Mouse (Mus musculus) cerebellum, adult 11 months (tissue): ENCODE results near the gene Ptbp1.
"Not testable (repeated sequence)": the region's sequence is repeated elsewhere in the genome, so short reads cannot be mapped to it uniquely, and the experiment has no call there.

Experiments
- DNase-seq: peaks from one replicate; pipeline ENCODE4 v3.0.0; 2022

The Ptbp1 gene

DNA sequence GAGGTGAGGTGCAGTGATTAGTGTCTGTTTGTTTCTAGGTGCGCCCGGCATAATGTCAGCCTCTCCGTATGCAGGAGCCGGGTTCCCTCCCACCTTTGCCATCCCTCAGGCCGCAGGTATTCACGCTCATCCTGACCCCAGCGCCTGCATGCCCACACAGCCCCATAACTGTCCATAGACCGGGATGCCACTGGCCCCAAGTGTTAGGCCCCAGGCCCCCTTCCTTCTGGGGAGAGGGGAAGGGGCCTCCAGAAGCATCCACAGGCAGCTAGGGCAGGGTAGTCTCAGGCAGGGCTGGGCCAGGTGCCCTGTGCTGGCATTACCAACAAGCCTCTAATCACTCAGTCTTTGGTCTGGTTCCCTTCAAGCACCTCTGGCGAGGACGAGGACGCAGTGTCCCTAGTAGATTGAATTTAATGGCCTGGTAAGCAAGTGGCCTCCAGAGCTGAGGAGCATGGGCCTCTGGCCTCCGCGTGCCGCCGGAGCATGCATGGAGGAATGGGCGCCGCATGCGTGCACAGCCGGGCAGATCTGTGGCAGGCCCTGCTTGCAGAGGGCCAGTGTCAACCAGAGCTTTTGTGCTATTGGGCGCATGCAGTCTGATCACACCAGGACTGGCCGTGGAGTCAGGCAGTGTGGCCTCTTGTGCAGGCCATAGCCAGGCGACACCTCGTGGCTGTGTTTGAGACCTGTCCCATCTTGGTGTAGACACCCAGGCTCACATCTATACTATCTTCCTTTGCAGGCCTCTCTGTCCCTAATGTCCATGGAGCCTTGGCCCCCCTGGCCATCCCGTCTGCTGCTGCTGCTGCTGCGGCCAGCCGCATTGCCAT, 6.1 kb downstream of the Ptbp1 start:
- DNase-seq = no peak

DNA sequence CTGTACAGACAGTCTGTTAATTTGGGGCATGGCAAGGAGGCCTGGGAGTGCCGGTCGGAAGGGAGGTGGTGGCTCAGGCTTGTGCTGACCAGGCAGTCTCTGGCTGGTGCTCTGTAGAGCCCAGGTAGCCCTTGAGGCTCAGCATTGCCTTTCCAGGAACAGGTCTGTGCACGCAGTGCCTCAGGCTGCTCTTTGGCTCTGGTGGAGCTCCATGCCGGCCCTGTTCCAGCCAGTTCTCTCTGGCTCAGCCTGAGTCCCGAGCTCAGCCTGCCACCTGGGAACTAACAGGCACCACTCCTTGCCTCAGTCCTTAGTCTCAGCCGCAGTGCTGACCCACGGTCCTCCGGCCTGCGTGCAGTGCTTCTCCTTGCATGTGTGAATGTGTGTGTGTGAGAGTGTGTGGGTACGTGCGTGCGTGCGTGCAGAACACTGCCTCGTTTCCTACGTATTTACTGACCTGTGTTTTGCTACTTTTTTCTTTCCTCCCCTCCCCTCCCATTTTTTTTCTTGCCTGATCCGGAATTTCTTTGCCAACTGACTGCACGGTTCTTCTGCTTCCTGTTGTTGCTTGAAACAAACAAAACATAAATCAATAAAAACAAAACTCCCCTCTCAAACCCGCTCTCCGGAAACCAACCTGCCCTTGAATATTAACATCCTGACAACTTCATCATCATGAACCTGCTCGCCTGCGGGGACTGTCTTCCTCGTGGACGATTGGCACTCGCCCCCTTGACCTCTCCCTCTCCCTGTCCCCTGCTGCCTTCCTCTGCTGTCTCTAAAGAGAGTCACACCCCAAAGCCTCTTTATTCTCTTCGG, 7.2 kb downstream of the Ptbp1 start:
- DNase-seq = peak; percentile 67

DNA sequence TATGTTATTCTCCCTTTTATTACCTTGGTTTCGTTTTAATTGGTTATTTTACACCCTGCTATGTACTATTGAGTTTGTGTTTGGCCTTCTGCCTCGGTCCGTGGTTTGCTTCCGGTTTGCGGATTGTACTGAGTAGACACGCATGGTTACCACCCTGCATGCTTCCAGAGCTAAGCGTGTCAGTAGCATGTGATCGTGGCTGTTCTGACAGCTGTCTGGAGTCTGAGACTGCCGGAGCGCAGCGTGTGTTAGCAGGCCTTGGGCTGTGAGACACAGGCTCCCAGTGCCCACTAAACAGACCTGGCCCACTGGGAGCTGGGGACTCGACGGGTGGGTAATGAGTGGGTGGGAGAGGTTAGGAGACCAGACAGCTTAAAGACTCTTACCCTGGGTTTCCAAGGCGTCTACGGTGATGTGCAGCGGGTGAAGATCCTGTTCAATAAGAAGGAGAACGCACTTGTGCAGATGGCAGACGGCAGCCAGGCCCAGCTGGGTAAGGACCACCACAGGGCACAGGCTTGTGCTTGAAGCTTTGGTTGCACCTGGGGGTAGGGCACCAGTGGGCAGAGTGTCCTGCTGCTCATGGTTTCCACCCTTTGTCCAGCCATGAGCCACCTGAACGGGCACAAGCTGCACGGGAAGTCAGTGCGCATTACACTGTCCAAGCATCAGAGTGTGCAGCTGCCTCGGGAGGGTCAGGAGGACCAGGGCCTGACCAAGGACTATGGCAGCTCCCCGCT, 8.0 kb downstream of the Ptbp1 start:
- no peak for DNase-seq

DNA sequence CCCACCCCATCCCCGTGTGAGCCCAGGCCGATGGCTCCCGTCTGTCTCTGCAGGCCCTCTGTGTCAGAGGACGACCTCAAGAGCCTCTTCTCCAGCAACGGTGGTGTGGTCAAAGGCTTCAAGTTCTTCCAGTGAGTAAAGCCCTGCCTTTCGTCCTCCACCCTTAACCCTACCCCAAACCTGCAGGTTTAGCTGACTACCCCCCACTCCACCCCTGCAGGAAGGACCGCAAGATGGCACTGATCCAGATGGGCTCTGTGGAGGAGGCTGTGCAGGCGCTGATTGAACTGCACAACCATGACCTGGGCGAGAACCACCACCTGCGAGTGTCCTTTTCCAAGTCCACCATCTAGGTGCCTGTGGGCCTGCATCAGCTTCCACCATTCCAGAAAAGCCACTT, 8.7 kb downstream of the Ptbp1 start:
- DNase-seq = no peak

DNA sequence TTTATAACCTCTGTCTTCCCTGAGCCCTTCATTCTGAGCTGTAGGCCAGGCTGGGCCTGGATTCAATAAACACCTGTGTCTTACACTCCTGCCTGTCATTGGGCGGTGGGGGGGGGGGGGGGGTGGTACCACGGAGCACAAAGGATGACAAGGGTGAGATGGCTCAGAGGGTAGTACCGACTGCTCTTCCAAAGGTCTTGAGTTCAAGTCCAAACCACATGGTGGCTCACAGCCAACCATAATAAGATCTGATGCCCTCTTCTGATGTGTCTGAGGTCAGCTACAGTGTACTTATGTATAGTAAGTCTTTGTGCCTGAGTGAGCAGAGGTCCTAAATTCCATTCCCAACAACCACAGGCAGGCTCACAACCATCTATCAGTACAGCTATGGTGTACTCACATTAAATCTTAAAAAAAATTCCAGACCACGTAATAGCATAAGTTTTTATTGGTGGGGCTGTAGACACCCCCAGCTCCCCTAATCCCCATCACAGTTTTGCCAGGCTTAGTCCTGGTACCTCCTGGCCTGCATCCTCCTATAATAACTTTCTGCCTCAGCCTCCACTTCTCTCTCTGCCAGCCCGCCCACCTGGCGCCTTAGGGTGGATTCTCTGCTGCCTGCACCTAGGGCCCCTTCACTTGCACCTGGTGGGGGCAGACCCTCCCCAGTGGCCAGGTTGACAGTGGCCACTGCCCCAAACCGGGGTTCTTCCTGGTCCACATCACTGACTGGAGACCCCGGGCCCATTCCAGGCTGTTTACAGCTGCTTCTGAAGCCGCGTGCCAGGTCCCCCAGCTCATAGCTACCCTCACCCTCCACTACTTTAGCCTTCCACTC, 10.3 kb downstream of the Ptbp1 start:
- DNase-seq = no peak

DNA sequence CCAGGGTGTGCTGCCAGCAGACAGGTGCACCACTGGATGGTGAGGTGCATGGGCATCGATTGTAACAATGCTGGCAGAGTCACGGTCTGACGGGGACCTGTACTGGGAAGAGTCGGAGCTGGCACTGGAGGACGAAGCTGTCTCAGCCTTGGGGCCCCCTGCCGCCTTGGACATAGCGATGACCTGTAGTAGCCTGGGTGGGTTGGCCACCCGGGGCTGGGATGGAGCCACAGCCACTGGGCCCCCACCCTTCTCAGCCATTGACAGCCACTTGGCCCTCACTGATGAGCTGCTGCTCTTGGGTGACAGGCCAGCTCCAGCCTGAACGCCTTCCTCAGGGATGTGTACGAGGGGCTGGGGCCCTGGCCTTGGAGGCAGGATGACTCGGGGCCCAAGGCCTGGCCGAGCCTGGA, 11.0 kb downstream of the Ptbp1 start:
- no peak for DNase-seq

DNA sequence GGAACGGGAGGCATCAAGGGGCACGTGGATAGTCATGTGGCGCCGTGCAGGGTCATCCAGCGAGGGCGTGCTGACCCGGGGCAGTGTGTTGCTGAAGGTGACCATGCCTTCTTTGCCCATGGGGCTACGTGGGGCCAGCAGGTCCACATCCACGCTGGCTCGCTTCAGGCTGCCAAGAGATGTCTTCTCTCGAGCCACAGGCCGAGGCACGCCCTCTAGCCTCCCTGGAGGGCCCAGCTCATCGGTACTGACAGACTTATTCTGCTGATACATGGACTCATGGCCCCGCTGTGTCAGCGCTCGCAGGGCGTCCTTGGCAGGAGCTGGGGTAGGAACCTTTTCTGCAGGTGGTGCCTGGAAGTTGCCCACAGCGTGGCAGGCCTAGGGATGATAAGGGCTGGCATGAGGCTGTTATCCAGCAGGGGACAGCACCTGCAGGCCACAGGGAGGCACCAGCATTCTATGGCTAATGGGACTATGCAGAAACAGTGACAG, 11.6 kb downstream of the Ptbp1 start:
- peak; percentile 47 for DNase-seq

DNA sequence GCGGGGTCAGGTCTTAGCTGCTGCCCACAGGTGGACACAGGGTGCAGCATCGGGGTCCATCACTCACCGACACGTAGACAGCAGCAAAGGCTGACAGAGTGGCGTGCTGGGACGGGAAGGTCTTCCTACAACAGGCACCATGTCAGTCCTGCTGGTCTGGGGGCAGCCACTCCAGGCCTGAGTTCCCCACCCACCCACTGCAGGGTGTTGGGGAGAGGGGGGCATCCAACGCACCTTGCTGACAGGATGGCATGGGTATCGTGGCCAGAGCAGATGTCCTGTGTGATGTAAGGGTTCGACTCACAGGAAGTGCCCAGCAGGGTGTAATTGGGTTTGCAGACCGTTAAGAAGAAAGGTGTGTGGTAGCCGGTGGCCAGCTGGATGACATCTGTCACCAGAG, 12.4 kb downstream of the Ptbp1 start:
- no peak for DNase-seq

DNA sequence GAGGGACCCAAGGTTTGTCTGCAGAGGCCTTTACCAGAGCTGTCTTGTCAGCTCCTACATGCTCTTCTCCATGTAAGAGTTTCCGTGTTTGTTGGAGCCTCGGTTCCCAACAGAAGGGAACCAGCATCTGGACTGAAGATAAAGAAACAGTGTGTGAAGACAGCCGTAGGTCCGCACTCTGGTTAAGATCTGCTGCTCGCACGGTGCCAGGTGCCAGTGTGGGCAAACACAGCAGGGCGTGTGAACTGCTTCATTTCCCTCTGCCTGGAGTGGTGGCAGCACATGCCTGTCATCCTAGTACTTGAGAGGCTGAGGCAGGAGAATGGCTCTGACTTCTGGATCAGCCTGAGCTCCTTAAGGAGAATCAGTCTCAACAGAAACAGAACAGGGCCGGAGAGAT, 17.6 kb downstream of the Ptbp1 start:
- DNase-seq = no peak

DNA sequence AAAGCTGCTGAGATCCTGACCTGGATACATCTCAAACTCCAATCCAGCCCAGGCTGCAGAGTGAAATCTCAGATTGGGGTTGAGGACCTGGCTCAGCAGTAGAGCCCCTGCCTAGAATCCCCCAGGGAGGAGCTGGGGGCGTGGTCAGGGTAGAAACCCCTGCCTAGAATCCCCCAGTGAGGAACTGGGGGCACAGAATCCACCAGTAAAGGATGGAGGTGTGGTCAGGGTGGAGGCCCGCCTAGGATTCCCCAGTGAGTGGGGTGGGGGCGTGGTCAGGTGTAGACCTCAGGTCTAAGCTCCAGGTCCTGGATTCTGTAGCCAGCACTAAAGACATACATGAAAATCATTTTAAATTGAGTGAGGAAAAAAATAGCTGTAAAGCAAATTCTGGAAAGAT, 18.6 kb downstream of the Ptbp1 start:
- DNase-seq = no peak

DNA sequence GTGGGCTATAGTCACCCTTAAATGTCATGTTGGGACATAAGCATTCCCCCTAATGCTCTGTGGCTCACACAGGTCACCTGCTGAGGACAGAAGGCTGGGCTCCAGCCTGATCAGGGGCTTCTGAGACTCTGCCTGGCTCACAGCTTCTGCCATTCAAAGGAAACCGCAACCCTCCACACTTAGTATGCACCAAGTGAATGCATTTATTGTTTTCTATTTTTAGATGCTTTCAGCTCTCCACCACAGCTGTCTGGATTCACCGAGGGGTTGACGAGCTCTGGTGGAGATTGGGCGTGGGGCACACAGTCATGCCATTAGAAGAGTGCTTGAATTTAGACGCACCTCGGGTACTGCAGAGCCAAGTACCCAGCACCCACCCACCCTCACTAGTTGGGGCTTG, 19.1 kb downstream of the Ptbp1 start:
- no peak for DNase-seq

DNA sequence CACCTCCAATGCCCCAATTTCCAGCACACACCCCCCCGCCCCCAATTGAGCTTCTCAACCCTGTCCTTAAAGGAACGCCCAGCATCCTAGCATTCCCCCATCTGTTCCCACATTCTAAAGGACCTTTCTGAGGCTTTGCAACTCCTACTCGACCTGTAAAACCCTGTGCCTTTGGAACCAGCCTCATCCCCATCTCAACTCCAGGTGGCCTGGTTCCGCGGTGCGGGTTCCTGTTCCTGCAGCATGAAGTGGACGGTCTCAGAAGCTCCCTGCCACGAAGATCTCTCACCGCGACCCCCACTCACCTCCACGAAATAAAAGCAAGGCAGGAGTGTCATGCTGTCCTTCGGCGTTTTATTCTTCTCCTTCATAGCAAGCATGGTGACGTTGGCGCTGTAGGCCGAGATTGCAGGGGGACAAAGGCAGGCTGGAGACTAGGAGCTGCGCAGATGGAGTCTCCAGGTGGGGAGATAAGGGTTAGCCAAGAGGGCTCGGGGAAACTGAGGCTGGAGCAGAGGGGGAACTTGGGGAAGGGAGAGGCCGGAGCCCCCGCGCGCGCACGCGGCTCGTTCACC, 19.6 kb downstream of the Ptbp1 start:
- no peak for DNase-seq

DNA sequence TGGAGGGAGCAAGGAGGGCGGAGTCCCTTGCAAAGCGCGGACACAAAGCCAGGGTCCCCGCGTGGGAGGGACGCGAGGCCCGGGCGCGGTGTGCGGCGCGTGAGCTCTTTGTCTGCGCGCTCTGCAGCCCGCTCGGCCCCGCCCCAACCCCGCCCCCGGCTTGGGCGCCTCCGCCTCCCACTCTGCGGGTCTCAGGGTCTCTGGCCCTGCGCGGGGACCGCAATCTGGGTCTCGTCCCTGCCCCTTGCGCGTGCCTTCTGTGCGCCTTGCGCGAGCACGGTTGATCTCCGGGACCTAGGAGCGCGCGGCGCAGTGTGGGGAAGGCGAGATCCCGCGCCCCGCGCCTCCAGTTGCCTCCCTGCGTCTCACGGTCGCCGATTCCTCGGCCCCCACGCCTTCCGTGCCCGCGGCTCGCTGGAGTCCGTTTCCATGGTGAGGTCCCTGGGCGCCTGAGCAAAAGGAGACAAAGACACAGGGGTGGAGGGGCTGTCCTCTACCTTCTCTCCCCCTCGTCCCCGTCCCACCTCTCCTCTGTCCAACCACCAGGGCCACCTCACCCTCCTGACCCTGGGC, 20.1 kb downstream of the Ptbp1 start, which contains the start of the genes Prtn3 and Plppr3:
Gene Prtn3 (plus strand): TSS at position 187 of the 573 bp plus-strand sequence.
Gene Plppr3 (minus strand): TSS at position 345 of the 573 bp plus-strand sequence.
- no peak for DNase-seq

DNA sequence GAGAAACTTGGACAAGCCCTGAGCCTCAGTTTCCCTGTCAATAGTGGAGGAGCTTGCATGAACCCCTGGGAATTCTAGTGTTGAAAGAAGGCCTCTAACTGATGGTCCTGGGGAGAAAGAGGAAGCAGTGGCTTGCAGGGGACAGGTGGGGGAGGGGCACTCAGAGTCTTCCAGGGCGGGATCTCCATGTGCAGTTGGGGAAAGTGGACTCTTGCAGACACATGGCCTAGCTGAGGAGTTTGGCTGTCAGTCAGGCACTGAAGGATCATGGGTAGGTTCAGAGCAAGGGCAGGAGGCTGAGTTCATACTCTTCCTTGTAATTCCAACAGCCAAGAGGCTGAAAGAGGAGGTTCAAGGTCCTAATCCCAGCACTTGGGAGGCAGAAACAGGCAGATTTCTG, 22.9 kb downstream of the Ptbp1 start:
- no peak for DNase-seq

DNA sequence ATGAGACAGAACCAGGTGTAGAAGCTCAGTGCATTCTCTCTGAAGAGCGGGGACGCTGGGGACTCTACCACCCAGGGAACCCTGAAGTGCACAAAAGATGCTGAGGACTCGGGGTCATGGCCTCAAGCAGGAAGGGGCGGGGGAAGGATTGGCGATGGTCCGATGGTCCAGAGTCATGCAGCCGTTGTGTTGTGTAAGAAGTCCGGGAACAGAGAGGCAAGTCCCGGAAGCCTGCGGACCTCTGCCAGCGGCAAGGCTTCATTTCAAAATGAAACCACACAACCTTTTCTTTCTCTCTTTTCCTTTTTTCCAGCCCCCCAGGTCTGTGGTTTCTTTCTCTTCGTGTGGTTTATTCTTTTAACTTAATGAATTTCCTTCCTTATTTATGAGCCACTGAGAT, 23.5 kb downstream of the Ptbp1 start:
- no peak for DNase-seq

DNA sequence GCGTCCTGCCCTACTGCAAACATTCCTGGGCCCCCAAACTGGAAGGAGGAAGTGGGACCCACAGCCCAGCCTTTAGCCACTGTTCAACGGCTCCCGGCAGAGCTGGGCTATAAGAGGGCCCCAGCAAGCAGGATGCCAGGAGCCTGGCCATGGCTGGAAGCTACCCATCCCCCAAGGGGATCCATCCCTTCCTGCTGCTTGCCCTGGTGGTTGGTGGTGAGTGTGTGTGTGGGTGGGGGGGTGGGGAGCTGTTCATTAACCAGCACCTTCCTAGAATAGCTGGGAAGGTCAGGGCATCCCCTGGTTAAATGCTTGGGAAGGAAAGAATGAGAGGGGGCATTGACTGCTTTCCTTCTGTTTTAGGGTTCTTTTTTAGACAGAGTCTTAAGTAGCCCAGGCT, 25.3 kb downstream of the Ptbp1 start:
- no peak for DNase-seq

DNA sequence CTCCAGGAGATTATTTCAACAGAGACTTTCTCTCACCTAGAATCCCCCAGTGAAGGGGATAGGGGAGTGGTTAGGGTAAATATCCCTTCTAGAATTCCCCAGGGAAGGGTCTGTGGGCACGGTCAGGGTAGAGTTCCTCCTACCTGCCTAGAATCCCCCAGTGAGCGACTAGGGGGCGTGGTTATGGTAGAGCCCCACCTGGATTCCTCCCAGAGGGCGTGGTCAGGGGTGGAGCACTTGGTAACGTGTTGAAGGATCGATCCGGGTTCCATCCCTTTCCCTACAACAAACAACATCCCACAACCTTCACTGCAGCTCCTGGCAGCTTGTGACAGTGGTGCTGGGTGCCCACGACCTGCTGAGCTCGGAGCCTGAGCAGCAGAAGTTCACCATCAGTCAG, 26.5 kb downstream of the Ptbp1 start:
- no peak for DNase-seq

DNA sequence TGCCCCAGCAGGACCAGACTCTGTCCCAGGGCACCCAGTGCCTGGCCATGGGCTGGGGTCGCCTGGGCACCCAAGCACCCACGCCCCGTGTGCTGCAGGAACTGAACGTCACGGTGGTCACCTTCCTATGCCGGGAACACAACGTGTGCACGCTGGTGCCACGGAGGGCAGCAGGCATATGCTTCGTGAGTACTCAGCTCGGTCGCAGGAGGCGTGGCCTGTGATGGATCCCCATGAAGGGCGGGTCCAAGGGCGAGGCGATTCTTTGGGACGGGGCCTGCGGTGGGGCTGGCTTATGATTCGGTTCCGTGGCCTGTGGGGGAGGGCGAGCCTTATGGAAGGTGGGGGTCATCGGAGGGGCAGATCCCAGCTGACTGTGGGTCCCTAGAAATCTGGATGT, 27.8 kb downstream of the Ptbp1 start:
- DNase-seq = no peak

DNA sequence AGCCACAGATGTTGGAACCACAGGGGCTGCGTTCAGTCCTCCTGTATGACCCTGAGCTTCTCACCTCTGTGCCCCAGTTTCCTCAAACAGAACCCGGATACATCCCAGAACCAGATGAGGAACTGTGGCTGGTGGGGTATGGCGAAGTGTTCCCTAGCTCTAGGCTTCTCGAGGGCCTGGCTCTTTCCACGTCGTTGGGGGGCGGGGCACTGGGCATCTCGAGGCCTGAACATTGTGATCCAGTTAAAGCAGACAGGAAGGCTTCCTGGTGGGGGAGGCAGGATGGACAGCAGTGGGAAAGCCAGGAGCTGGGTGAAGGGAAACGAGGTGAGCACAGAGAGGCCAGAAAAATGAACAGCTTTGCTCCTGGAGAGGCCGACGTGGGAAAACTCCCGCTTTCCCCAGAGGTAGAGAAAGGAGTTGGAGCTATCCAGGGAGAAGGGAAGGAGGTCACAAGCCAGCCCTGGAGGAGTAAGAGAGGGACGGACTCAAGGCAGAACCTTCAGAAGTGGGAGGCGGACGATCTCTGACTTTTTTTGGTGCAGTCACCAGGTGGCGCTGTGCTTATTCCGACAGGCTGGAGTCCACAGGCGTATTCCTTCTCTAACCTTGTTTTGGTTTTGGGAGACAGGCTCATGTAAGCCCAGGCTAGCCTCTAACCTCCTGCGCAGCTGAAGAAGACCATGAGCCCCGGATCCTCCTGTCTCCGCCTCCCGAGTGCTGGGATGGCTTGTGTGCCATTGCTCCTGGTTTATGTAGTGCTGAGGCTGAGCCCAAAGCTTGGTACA, 29.3 kb downstream of the Ptbp1 start:
- DNase-seq = peak; percentile 78

DNA sequence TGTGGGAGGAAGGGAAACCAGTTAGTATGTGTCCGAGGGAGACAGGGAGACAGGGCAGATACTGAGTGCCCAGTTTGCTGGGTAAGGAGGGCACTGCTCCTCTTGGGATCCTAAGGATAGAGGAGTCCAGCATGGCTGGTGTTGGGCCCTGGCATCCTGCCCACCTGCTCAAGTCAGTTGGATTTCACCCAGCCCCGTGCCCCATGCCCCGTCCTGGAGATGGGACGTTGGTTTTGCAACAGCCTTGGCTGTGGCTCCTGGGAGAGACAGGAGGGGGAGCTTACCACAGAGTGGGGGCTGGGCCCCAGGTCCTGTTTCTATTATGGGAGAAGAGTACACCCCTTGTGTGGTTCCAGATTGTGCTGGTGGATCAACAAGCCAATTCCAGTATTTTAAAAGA, 30.2 kb downstream of the Ptbp1 start:
- DNase-seq = no peak

DNA sequence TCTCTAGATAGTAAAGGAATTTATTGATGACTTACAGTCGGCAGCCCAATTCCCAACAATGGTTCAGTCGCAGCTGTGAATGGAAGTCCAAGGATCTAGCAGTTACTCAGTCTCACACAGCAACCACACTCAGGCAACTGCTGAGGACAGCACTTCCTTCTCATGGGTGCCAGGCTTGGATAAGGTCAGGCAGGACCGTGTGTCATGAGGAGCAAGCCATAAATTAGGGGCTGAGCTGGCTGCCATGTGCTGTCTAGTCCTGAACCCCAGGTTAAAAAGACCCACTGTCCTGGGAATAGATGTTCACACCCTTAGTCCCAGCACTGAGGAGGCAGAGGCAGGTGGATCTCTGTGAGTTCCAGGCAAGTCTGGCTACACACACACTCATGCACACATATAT, 30.7 kb downstream of the Ptbp1 start:
- DNase-seq = not testable (repeated sequence)
